Mouse (Mus musculus): ENCODE results near the gene Tnks1bp1. TPM values are rescaled to one million over a fixed set of nuclear protein-coding genes. Genes with fewer than 3 reads are reported as not detected.

Gene Tnks1bp1
- polyA plus RNA-seq, 1 experiment = 53.7 TPM

DNA sequence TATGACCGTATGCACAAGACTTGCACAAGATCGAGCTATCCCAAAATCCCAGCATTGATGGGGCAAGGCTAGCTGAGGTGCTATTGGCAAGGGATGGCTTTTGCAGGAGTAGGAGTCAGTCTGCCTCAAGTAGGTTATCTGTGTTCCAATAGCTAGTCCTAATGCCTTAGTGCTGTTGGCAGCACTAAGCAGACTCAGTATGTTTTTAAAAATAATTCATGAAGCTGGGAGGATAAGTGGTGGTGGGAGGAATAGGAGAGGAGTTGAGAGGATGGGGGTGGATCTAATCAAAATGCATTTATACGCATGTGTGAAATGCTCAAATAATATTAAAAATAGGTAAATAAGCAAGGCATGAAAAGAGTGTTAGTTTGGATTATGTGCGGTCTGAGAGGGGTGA lies 43.5 kb downstream of the Tnks1bp1 start:
- no peak for DNase-seq (ENCODE audit: low spot score)

DNA sequence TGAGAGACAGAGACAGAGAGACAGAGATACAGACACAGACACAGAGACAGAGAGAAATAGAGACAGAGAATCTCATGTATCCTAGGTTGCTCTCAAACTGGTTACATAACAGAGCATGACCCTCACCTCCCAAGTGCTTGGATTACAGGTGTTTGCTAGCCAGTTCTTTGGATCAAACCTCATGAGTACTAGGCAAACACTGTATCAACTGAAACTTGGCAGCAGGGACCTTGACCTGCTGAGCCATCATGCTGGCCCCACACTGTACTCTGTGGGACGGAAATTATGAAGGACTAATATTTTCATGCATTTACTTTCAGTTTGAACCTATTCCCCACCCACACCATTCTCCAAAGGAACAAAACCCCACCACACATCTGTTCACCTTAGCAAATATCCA lies 45.6 kb downstream of the Tnks1bp1 start:
- no peak for DNase-seq (ENCODE audit: low spot score)

DNA sequence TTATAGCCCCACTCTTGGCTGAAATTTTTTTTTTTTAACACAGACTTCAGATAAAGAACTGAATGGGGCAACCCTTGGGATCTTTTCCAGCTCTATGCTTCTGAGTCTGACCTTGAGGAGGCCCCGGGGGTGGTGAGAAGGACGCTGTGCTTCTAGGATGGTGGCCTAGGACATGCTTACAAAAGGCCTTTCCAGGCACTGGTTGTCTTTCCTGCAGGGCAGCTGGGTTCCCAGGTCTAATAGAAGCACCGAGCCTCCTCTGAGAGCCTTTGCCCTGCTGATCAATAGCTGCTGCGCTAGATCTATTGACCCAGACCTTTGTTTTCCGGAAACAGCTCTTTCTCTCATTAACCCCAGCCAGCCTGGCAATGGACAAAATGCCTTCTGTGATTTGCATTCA lies 48.1 kb downstream of the Tnks1bp1 start:
- no peak for DNase-seq (ENCODE audit: low spot score)

DNA sequence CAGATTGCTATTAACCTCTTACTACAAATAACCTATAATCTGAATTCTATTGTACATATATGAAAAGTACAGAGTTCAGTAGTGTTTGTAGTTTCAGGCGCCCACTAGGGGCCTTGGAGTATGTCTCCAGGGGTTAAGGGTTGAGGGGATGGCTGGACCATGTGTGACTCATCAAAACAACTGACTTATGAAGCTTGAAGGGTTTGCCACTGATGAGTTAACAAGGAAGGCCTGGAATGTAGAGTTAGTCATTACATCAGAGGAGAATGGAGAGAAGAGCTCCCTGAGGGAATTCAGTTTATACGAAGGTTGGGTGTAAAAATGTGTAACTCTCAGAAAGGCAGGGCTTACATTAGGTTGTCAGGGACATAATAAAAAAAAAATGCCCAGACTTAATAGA lies 50.2 kb downstream of the Tnks1bp1 start:
- DNase-seq (ENCODE audit: low spot score) = no peak

DNA sequence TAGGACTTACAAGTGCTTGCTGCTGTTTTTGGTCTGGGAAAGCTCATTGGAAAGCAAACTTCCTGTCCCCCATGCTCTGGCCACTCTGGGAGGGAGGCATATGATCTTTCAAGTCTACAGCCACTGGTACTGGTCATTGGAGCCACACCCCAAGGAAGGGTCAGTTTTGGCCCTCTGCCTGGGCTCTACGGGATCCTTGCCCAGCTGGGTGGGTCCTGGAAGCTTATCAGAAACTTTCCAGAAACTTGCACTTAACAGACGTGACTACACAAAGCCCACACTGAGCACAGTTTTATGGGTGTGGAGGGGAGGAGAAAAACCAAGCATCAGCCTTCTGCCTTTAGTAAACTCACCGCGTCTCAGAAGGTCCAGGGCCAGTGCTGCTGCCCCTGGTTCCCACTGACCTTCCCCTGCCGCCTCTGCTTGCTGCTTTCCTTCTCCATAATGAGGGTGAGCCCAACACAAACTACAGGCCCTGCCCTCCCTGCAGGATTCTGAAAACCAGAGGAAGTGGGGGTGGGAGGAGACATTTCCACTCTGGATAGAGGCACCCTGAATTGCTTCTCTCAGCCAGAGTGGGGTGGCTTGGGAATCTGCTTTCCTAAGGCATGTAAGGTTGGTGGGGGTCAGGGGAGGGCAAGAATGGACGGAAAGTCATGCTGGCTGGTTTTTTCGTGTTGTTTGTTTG lies 51.1 kb downstream of the Tnks1bp1 start:
- DNase-seq (ENCODE audit: low spot score) = no peak

DNA sequence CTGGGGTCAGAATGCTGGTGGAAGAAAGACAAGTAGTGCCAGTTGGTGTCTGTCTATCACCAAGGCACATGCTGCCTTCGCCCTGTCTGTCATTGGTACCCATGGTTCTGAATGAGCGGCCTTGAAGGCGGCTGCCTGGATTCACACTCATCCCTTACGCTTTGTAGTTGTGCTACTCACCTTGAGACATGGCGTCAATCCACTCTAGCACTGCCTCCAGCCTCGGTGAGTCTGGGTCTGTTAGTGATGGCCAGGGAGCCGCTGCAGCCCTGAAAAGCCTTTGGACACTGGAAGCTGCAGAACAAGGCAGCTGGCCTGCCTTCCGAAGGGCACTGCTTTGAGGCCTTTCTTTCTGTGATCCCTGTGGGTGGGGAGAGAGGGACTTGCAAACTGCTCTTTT lies 55.4 kb downstream of the Tnks1bp1 start:
- no peak for DNase-seq (ENCODE audit: low spot score)

DNA sequence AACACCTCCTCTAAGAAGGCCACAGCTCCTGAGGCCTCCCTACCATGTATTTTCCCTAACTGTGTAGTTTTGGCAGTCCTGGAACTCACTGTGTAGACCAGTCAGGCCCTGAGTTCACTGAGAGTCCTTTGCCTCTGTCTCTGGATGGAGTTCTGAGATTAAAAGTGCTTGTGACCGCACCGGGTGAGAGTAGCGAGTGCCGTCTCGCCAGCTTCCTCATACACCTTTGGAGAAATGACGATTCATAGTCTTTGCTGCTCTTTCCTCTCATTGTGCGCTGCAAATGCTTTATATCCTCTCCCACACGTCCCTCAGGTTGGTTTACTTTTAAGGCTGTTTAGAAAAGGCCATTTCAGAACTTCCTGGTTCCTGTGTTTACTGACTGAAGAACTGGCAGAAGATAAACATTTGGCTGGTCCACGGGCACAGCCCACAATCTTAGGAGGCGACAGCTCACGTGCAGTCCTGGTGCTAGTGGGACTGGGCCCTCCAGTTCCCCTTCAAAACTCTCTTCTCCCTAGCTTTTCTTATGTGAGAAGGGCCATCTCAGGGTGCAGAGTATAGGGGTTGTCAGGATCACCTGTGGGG lies 57.7 kb downstream of the Tnks1bp1 start:
- no peak for DNase-seq (ENCODE audit: low spot score)

DNA sequence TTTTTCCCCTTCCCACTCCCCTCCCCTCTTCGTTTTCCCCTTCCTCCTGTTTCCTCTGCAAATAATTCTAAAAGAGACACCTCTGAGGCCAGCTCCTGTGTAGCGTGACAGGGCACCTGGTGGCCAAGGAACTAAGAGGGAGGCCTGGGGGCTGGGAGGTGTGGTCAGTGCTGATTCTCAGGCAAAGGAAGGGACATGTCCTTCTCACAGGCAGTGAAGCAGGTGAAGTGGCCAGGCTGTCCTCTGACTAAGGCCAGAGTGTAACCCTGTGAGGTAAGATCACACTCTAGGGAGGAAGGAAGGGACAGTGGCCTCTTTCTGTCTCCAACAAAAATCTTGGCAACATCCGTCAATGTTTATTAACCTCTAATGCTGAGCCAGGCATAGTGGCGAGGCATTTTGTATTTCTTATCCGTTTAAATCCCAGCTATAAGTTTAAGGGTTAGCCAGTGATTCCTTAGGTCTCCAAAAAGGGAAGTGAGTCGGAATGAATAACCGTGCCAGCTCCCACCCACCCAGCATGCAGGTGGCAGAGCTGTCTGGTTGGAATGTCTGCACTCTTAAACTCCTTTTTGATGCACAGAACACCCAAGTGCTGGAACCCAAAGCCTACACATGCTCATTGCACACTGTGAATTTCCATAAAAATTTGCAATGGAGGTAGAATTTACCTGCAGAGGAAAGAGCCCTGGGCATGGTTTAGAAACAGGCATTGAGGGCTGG lies 58.4 kb downstream of the Tnks1bp1 start:
- DNase-seq (ENCODE audit: low spot score) = no peak

DNA sequence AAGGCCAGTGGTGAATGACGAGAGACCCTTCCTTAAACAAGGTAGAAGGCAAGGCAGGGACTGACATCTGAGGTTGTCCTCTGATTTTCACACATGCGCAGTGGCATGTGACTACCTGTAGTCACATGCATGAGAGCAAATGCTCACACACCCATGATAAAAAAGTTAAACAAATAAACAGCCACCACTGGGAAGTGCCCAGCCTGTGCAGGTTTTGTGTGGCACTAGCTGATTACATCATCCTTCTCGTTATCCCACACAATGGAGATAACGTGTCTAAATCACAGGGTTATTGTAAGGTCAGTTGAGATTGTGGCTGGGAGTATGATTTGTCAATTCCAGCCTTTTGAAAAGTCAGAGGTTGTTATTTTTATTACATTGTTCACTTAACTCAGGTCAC lies 59.1 kb downstream of the Tnks1bp1 start:
- no peak for DNase-seq (ENCODE audit: low spot score)

DNA sequence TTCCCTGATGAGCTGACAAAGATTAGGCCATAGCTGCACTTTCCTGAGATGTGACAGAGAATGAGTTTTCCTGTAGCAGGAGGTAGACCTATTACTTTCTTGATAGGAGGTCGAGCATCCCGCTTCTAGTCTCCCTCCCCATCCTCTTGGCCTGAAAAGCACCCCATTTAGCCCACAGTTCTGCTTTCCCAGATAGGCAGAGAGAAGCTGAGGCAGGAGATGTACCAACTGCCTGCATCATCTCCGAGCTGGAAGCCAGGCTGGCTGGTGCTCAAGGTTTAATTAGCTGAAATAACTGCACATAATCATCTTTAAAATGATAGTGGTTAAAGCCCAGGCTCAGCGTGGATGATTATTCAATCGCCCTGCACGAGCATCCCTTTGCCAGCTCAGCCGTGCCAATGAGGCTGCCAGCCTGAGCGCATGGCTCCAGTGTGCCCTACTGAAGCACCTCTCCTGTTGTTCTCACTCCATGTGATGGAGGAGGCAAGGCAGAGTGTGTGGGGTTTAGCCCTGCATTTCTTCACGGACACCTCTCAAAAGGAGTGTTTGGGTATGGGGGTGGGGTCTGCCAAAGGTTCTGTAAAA lies 62.6 kb downstream of the Tnks1bp1 start:
- DNase-seq (ENCODE audit: low spot score) = no peak

Other genes starting within 250 kb of the Tnks1bp1 start
- 36.2 and 36.3 TPM in 2 replicates for gene Ube2l6, start 249.2 kb upstream of the Tnks1bp1 start, polyA plus RNA-seq (2012; rRNA removed)
- gene Smtnl1, start 225.4 kb upstream of the Tnks1bp1 start, polyA plus RNA-seq (2012; rRNA removed) = not detected in 2 replicates
- gene Timm10, start 221.0 kb upstream of the Tnks1bp1 start, polyA plus RNA-seq (2012; rRNA removed) = 35.0 and 47.5 TPM in 2 replicates
- 11.4 and 12.6 TPM in 2 replicates for gene Slc43a1, start 209.2 kb upstream of the Tnks1bp1 start, polyA plus RNA-seq (2012; rRNA removed)
- 1.4 and 1.6 TPM in 2 replicates for gene Rtn4rl2, start 161.3 kb upstream of the Tnks1bp1 start, polyA plus RNA-seq (2012; rRNA removed)
- 116 and 142 TPM in 2 replicates for gene Slc43a3, start 111.4 kb upstream of the Tnks1bp1 start, polyA plus RNA-seq (2012; rRNA removed)
- gene Prg2, start 67.6 kb upstream of the Tnks1bp1 start, polyA plus RNA-seq (2012; rRNA removed) = 0.27 and 0.33 TPM in 2 replicates
- gene Prg3, start 59.8 kb upstream of the Tnks1bp1 start, polyA plus RNA-seq (2012; rRNA removed) = not detected in 2 replicates
- 81.0 and 88.4 TPM in 2 replicates for gene Ssrp1, start 10.8 kb upstream of the Tnks1bp1 start, polyA plus RNA-seq (2012; rRNA removed)
- 0.60 and 0.87 TPM in 2 replicates for gene P2rx3, start 10.6 kb upstream of the Tnks1bp1 start, polyA plus RNA-seq (2012; rRNA removed)
- 7.3 and 9.6 TPM in 2 replicates for gene Aplnr, start 88.2 kb downstream of the Tnks1bp1 start, polyA plus RNA-seq (2012; rRNA removed)
- 4.3 and 5.1 TPM in 2 replicates for gene Lrrc55, start 149.2 kb downstream of the Tnks1bp1 start, polyA plus RNA-seq (2012; rRNA removed)